Mouse (Mus musculus) liver, embryonic 14.5 days (tissue): ENCODE results near the gene Lrp2.

ENCODE experiments used
- CTCF ChIP-seq: IDR thresholded peaks from 2 replicates; pipeline ENCODE4 v1.5.1; 2016; ENCODE audit warnings: antibody characterized with exemption, low read depth, control low read depth
- EP300 ChIP-seq: IDR thresholded peaks from 2 replicates; pipeline ENCODE4 v1.6.1; 2016; ENCODE audit warnings: antibody characterized with exemption, low read depth

DNA sequence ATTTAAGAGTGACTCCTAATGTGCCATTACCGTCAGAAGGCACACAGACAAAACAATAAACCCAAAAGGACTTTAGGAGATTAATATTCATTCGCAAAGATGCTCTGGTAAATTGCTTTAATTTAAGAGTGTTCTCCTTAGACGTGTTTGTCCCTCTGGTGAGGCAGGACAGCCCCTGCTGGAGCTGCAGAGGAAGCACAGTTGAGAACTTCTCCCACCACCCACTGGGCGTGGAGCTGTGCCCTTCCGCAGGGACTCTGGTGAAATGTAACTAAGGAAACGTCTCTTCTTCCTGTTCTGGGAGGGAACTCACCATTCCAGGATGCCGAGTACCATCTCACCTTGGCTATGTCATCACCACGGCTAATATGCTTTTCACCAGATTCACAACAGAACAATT lies 204.1 kb downstream of the Lrp2 start:
- TF ChIP-seq EP300 (no peak), CTCF (peak; percentile 53)
